16 mouse cellular contexts compared by ENCODE assay signal in the genomic region with DNA sequence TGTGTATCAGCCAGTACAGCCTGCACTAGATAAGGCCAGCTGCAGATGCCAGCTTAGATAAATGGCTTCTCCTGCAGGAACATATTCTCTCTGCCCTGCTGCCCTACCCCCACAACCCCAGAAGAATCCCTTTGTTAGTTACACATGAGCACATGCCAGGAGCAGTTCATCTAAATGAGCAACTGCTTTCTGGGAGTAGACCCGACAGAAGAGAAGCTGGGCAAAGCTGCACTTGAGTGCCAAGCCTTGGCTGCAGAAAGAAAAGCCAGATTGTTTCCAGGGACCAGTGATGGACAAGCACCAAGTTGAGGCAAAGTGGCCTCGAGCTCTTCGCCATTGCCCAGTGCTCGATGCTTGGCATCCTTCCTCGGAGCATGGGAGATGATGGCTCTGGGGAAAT. TPM values are rescaled to one million over a fixed set of nuclear protein-coding genes. Genes with fewer than 3 reads are reported as not detected.
DNase-seq lines count a peak whose midpoint lies in the region; ATAC-seq lines count a peak whose summit lies in the region.
"Had no signal": no experiment of that assay in that cellular context is flagged by ENCODE, and none has a peak within 500 bp of the region (broad histone marks: within the 10 kb centered on the region; RNA-seq: fewer than 3 reads in every experiment).

No protein-coding gene starts in this region.

- peaks cover 10% of the 10 kb centered on the region for H3K4me1 ChIP-seq in forebrain, embryonic 16.5 days (replicated peaks; ENCODE audit: control insufficient read depth, insufficient read depth, low read length)
- H3K4me1 ChIP-seq in forebrain, embryonic 10.5 days = peaks cover 31% of the 10 kb centered on the region
- H3K4me1 ChIP-seq in embryonic facial prominence, embryonic 10.5 days = peaks cover 52% of the 10 kb centered on the region
- peaks cover 20% of the 10 kb centered on the region for H3K4me1 ChIP-seq in intestine, embryonic 16.5 days (ENCODE audit: control insufficient read depth, insufficient read depth, low read length)
- H3K4me1 ChIP-seq: liver, embryonic 15.5 days had no signal

- H3K4me2 ChIP-seq in forebrain, embryonic 16.5 days (ENCODE audit: low read length) = no peak overlapping the region
- H3K4me2 ChIP-seq in intestine, embryonic 16.5 days (ENCODE audit: low read depth, low read length) = no peak overlapping the region
- H3K4me2 ChIP-seq: embryonic facial prominence, embryonic 15.5 days; liver, embryonic 15.5 days had no signal

- DNase-seq in forebrain, embryonic 10.5 days (ENCODE audit: extremely low spot score, low spot score) = no peak
- DNase-seq in layer of hippocampus, postnatal 10 days (ENCODE audit: low spot score in 2 of 2) = peak; percentile 28 to 54
- no peak for DNase-seq in layer of hippocampus, adult 11-12 months (ENCODE audit: low spot score)
- DNase-seq in adipocyte (ENCODE audit: low spot score) = peak; percentile 79
- DNase-seq in embryonic facial prominence, embryonic 10.5 days (ENCODE audit: low spot score) = no peak
- DNase-seq: adrenal gland, adult 8-10 months; gastrocnemius, postnatal 25 days; lung, postnatal 14 days; thymus, adult 18-20 months had no signal

- no peak overlapping the region for H3K27ac ChIP-seq in forebrain, embryonic 16.5 days (ENCODE audit: low read length)
- no peak overlapping the region for H3K27ac ChIP-seq in forebrain, embryonic 10.5 days
- 0 out of 2 replicates have a peak overlapping the region, but pooled peaks have one; percentile 12 for H3K27ac ChIP-seq in embryonic facial prominence, embryonic 10.5 days (replicated peaks)
- H3K27ac ChIP-seq in intestine, embryonic 16.5 days (ENCODE audit: low read length) = no peak overlapping the region
- H3K27ac ChIP-seq: embryonic facial prominence, embryonic 15.5 days; heart, embryonic 10.5 days; liver, embryonic 15.5 days had no signal

- H3K4me3 ChIP-seq in forebrain, embryonic 16.5 days (replicated peaks; ENCODE audit: low read length) = no peak overlapping the region
- no peak overlapping the region for H3K4me3 ChIP-seq in forebrain, embryonic 10.5 days
- no peak overlapping the region for H3K4me3 ChIP-seq in embryonic facial prominence, embryonic 10.5 days
- H3K4me3 ChIP-seq in intestine, embryonic 16.5 days (ENCODE audit: low read length) = no peak overlapping the region
- H3K4me3 ChIP-seq: embryonic facial prominence, embryonic 15.5 days; heart, embryonic 10.5 days; liver, embryonic 15.5 days had no signal

- 46% methylated on average over 5 of the region's 5 CpGs for WGBS in forebrain, embryonic 16.5 days
- WGBS in forebrain, embryonic 10.5 days = 88% methylated on average over 5 of the region's 5 CpGs
- 78% methylated on average over 5 of the region's 5 CpGs for WGBS in embryonic facial prominence, embryonic 10.5 days
- 75% methylated on average over 5 of the region's 5 CpGs for WGBS in intestine, embryonic 16.5 days

- no peaks in the 10 kb centered on the region for H3K9me3 ChIP-seq in forebrain, embryonic 16.5 days (ENCODE audit: control insufficient read depth, low read length)
- H3K9me3 ChIP-seq in forebrain, embryonic 10.5 days = no peaks in the 10 kb centered on the region
- no peaks in the 10 kb centered on the region for H3K9me3 ChIP-seq in embryonic facial prominence, embryonic 10.5 days
- no peaks in the 10 kb centered on the region for H3K9me3 ChIP-seq in intestine, embryonic 16.5 days (ENCODE audit: control insufficient read depth, low read length)
- H3K9me3 ChIP-seq: embryonic facial prominence, embryonic 15.5 days; heart, embryonic 10.5 days; liver, embryonic 15.5 days had no signal

- no peak overlapping the region for H3K9ac ChIP-seq in forebrain, embryonic 16.5 days (replicated peaks; ENCODE audit: low read depth, low read length)
- no peak overlapping the region for H3K9ac ChIP-seq in intestine, embryonic 16.5 days (ENCODE audit: low read depth, low read length)
- H3K9ac ChIP-seq: embryonic facial prominence, embryonic 15.5 days; liver, embryonic 15.5 days had no signal

- ATAC-seq in forebrain, embryonic 16.5 days = peak; percentile 52; the same call in 1 of the 2 replicates
- ATAC-seq in intestine, embryonic 16.5 days = no peak
- ATAC-seq: intestine, postnatal 0 days had no signal

- no peaks in the 10 kb centered on the region for H3K36me3 ChIP-seq in forebrain, embryonic 16.5 days (ENCODE audit: control insufficient read depth, insufficient read depth)
- no peaks in the 10 kb centered on the region for H3K36me3 ChIP-seq in forebrain, embryonic 10.5 days (replicated peaks)
- no peaks in the 10 kb centered on the region for H3K36me3 ChIP-seq in embryonic facial prominence, embryonic 10.5 days (replicated peaks)
- H3K36me3 ChIP-seq in intestine, embryonic 16.5 days (ENCODE audit: control insufficient read depth, insufficient read depth, low read length) = no peaks in the 10 kb centered on the region
- H3K36me3 ChIP-seq: embryonic facial prominence, embryonic 15.5 days; heart, embryonic 10.5 days; liver, embryonic 15.5 days had no signal

- peaks cover 22% of the 10 kb centered on the region for H3K27me3 ChIP-seq in forebrain, embryonic 16.5 days (replicated peaks; ENCODE audit: control insufficient read depth, insufficient read depth, low read length)
- peaks cover 80% of the 10 kb centered on the region for H3K27me3 ChIP-seq in forebrain, embryonic 10.5 days (ENCODE audit: poor library complexity, severe bottlenecking)
- H3K27me3 ChIP-seq in embryonic facial prominence, embryonic 10.5 days (replicated peaks; ENCODE audit: low read depth, poor library complexity, severe bottlenecking) = peaks cover 55% of the 10 kb centered on the region
- H3K27me3 ChIP-seq in intestine, embryonic 16.5 days (replicated peaks; ENCODE audit: control insufficient read depth, insufficient read depth, low read length) = 0 out of 2 replicates have a peak, but pooled peaks cover 1% of the 10 kb centered on the region

RNA-seq across cellular contexts. Expression of a gene that starts 46.8 kb away (rescaled TPM):
- 0.60 and 1.3 TPM in 2 replicates for polyA plus RNA-seq in forebrain, embryonic 16.5 days (2015; fragmentation: Nextera tagmentation; extraction: Ambion mirVana)
- 1.2 and 1.3 TPM in 2 replicates for polyA plus RNA-seq in forebrain, embryonic 10.5 days (2016; fragmentation: Nextera tagmentation; extraction: Ambion mirVana)
- total RNA-seq in layer of hippocampus, postnatal 10 days (2021) = not detected
- 0.79 and 0.88 TPM in 2 replicates for polyA plus RNA-seq in embryonic facial prominence, embryonic 10.5 days (2016; fragmentation: Nextera tagmentation; extraction: Ambion mirVana)
- polyA plus RNA-seq in intestine, embryonic 16.5 days (2015; fragmentation: Nextera tagmentation; extraction: Ambion mirVana) = 1.3 and 2.5 TPM in 2 replicates
- total RNA-seq: gastrocnemius, postnatal 25 days; heart, postnatal 25 days had no signal

Comparison
In these comparisons a context has a peak if more than half of its experiments do, and no peak if none do; other contexts are left out.
1. DNase-seq: peak in layer of hippocampus, postnatal 10 days (2 of 2) and adipocyte (single experiment); none in forebrain, embryonic 10.5 days (single experiment), layer of hippocampus, adult 11-12 months (single experiment) and embryonic facial prominence, embryonic 10.5 days (single experiment).